Mouse (Mus musculus) lung, embryonic 16.5 days (tissue): Measurements from ENCODE around the gene Rnf227. TPM values are rescaled to one million over a fixed set of nuclear protein-coding genes. Genes with fewer than 3 reads are reported as not detected.

Experiments used
- ATAC-seq: fragments of 200-750 bp; cut with Nextera tagmentation; 2 replicates; pipeline ENCODE4 v1.8.0; 2017; ENCODE audit warnings: low read depth, mild to moderate bottlenecking, moderate library complexity
- H3K27ac ChIP-seq: fragments of 300-500 bp; sonication (generic); 2 replicates; pipeline ENCODE4 v1.5.1; 2014; ENCODE audit warnings: mild to moderate bottlenecking, control low read depth, low read length
- H3K27me3 ChIP-seq: fragments of 300-500 bp; sonication (generic); 2 replicates; pipeline ENCODE4 v1.6.1; 2014; ENCODE audit warnings: low read depth, low read length, mixed read lengths; ENCODE audit not compliant: control insufficient read depth, insufficient read depth
- H3K36me3 ChIP-seq: fragments of 300-500 bp; sonication (generic); 2 replicates; pipeline ENCODE4 v1.6.1; 2014; ENCODE audit warnings: low read length; ENCODE audit not compliant: control insufficient read depth, insufficient read depth
- H3K4me1 ChIP-seq: fragments of 300-500 bp; sonication (generic); replicated peaks from 2 replicates; pipeline ENCODE4 v1.6.1; 2014; ENCODE audit warnings: low read length, mixed read lengths; ENCODE audit not compliant: control insufficient read depth, insufficient read depth
- H3K4me2 ChIP-seq: fragments of 300-500 bp; sonication (generic); 2 replicates; pipeline ENCODE4 v1.6.1; 2014; ENCODE audit warnings: low read depth, low read length, control low read depth
- H3K4me3 ChIP-seq: fragments of 300-500 bp; sonication (generic); 2 replicates; pipeline ENCODE4 v1.5.1; 2014; ENCODE audit warnings: mild to moderate bottlenecking, low read length, control low read depth
- H3K9ac ChIP-seq: fragments of 300-500 bp; sonication (generic); 2 replicates; pipeline ENCODE4 v1.6.1; 2014; ENCODE audit warnings: low read length, control low read depth
- H3K9me3 ChIP-seq: fragments of 300-500 bp; sonication (generic); 2 replicates; pipeline ENCODE4 v1.6.1; 2016; ENCODE audit warnings: low read length; ENCODE audit not compliant: control insufficient read depth
- WGBS: fragments of 180-500 bp; shearing (Covaris S2); extraction: QIAGEN DNeasy Blood & Tissue Kit; methylation state at CpG from one replicate; pipeline ENCODE4 v1.1.7; 2014; 5-methylcytosine and 5-hydroxymethylcytosine counted together
- polyA plus RNA-seq: library from polyadenylated mRNA; unstranded; fragments of >200 nt; fragmentation: Nextera tagmentation; extraction: Ambion mirVana; gene quantifications from 2 replicates; pipeline ENCODE4 v1.2.1, GENCODE M21; 2015

Gene Rnf227
- polyA plus RNA-seq = 11.0 and 12.6 TPM in 2 replicates

DNA sequence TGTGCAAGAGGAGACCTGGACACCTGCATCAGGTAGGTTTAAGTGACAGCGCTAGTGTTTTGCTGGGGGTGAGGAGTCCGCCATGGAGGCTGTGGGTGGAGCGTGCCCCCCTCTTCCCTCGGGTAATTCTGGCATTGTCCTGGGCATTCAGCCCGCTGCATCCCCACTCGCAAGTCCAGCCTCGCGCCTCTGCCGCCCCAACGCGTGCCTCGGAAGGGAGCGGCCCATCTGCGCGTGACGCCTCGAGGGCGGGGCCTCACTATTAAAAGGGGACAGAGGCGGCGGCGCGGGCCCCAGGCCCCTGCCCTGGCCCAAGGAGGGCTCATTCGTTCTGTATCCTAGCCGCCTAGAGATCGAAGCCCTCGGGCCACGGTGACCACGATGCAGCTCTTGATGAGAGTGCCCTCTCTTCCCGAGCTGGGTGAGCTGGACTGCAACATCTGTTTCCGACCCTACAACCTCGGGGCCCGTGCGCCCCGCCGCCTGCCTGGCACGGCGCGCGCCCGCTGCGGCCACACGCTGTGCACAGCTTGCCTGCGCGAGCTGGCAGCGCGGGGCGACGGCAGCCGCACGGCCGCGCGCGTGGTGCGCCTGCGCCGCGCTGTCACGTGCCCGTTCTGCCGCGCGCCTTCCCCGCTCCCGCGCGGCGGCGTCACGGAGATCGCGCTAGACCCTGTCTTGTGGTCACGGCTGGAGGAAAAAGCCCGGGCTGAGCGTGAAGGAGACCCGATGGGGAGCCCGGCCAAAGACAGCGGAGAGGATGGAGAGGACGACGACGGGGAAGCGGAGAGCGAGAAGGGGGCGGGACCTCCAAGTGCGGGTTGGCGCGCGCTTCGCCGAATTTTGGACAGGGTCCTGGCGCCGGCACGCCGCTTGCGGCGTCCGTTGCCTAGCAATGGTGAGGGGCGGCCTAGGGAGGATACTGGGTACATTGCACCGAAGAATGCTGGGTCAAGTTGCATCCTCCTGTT lies at the start of gene Rnf227:
TSS of gene Rnf227 (plus strand) at position 301 of the 971 bp plus-strand sequence.
- H3K4me3 ChIP-seq = peak within 1 kb of the TSS; percentile 65
- peak; percentile 93 for ATAC-seq
- peaks cover 12% of the 10 kb centered on the region for H3K4me1 ChIP-seq
- H3K36me3 ChIP-seq = peaks cover 20% of the 10 kb centered on the region; the same call in 1 of the 2 replicates
- H3K4me2 ChIP-seq = peak within 1 kb of the TSS; percentile 96
- no peaks in the 10 kb centered on the region for H3K9me3 ChIP-seq
- H3K27ac ChIP-seq = peak within 1 kb of the TSS; percentile 52; the same call in 1 of the 2 replicates
- H3K9ac ChIP-seq = peak within 1 kb of the TSS; percentile 76
- WGBS = 1% methylated on average over 99 of the region's 99 CpGs
- no peaks in the 10 kb centered on the region for H3K27me3 ChIP-seq

DNA sequence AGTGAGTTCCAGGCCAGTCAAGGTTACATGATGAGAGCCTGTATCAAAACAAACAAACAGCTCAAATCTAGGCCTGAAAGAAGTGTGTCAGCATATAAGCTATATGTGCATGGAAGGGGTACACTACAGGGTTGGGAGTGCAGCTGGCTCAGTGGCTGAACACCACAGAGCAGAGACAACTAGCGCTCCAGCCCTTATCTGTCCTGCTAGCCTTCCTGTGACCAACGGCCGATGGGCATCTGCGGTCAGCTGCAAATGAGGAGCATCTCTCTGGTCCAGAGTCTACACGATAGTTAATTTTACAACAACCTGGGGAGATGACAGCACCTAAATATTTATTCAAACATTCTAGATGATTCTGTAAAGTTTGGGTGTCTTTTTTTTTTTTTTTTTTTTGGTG lies 49.1 kb upstream of the Rnf227 start:
- no peaks in the 10 kb centered on the region for H3K4me1 ChIP-seq
- no peak overlapping the region for H3K27ac ChIP-seq
- WGBS = 80% methylated on average over 5 of the region's 5 CpGs
- no peaks in the 10 kb centered on the region for H3K27me3 ChIP-seq
- no peak overlapping the region for H3K4me3 ChIP-seq
- no peak overlapping the region for H3K9ac ChIP-seq
- H3K4me2 ChIP-seq = no peak overlapping the region
- no peaks in the 10 kb centered on the region for H3K9me3 ChIP-seq
- no peak for ATAC-seq
- H3K36me3 ChIP-seq = no peaks in the 10 kb centered on the region

DNA sequence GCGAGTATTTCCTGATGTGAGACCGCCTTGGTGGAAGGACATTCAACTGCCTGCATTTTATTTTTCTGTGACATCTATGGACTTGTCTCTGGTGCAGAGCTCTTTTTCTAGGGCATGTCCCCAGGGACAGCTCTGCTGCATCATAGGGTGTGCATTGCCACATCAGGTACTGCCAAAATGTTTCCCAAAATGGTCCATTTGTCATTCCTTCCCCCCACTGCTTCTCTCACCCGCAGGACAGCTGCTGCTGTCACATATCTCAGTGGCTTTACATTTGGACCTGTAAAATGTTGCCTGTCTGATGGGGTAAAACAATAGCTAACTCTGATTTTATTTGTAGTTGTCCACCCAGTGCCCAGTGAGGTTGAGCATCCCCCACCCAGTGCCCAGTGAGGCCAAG lies 45.0 kb upstream of the Rnf227 start:
- H3K4me2 ChIP-seq = no peak overlapping the region
- no peak overlapping the region for H3K9ac ChIP-seq
- no peaks in the 10 kb centered on the region for H3K4me1 ChIP-seq
- H3K27ac ChIP-seq = no peak overlapping the region
- no peak overlapping the region for H3K4me3 ChIP-seq
- no peaks in the 10 kb centered on the region for H3K27me3 ChIP-seq
- 82% methylated on average over 3 of the region's 3 CpGs for WGBS
- no peaks in the 10 kb centered on the region for H3K9me3 ChIP-seq
- no peak for ATAC-seq
- H3K36me3 ChIP-seq = no peaks in the 10 kb centered on the region; the same call in 1 of the 2 replicates

DNA sequence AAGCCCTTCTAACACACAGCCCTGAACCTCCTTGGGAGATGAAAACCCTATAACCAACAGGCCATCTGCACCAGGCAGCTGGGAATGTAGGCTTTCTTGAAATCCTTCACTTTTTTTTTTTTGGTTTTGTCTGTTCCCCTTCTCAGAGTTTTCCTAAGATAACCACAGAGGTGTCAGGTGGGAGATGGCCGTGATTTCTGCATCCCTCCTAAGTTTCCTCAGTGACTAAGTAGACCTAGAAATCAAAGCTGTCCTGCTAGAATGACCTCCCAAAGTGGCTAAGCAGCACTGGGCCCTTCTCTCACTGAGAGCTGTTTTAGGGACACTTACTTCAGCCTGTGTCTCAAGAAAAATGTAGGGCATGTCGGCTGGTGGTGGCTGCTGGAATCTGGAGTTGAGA lies 42.5 kb upstream of the Rnf227 start:
- H3K27ac ChIP-seq = no peak overlapping the region
- H3K36me3 ChIP-seq = peaks cover 6% of the 10 kb centered on the region; the same call in 1 of the 2 replicates
- H3K9me3 ChIP-seq = no peaks in the 10 kb centered on the region
- H3K4me2 ChIP-seq = no peak overlapping the region
- no peaks in the 10 kb centered on the region for H3K27me3 ChIP-seq
- 72% methylated on average over 2 of the region's 2 CpGs for WGBS
- no peaks in the 10 kb centered on the region for H3K4me1 ChIP-seq
- ATAC-seq = no peak
- no peak overlapping the region for H3K9ac ChIP-seq
- no peak overlapping the region for H3K4me3 ChIP-seq

DNA sequence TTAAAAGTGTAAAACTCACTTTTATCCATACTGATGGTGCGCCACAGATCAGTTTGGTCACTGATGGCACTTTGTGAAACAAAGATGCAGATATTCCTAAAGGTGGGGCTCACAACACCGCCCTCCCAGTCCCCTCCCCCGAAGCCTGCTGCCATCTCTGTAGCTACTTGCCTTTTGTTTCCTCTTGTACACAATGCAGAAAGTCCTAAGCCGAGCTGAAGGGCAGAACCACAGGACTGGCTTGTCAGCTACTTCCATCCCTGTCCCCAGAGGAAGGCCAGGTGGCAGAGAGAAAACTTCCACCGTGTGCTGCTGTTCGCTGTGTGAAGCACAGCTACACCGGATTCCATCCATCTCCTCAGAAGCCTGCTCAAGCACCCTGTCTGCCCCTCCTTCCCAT lies 42.0 kb upstream of the Rnf227 start:
- H3K27ac ChIP-seq = no peak overlapping the region
- no peak for ATAC-seq
- H3K36me3 ChIP-seq = peaks cover 6% of the 10 kb centered on the region; the same call in 1 of the 2 replicates
- no peaks in the 10 kb centered on the region for H3K9me3 ChIP-seq
- no peaks in the 10 kb centered on the region for H3K27me3 ChIP-seq
- 70% methylated on average over 7 of the region's 7 CpGs for WGBS
- no peak overlapping the region for H3K4me3 ChIP-seq
- no peaks in the 10 kb centered on the region for H3K4me1 ChIP-seq
- H3K4me2 ChIP-seq = no peak overlapping the region
- H3K9ac ChIP-seq = no peak overlapping the region

DNA sequence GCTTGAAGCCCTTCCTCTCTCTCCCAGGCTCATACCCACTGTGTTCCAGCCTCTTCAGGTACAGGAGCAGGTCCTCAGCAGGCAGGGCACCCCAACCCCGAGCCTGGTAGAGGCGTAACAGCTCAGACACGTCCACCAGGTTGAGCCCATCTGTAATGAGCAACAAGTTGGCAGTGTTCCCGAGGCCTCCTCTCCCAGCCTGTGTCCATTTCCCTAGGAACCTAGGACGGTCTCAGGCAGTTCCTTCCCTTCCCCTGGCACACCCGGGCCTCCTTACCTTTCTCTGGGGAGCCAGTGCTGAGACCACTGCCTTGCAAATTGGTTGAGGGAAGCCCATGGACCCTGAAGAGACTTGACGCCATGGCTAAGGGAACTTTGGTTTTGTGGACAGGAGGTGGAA lies 37.4 kb upstream of the Rnf227 start:
- Histone ChIP-seq H3K36me3 (peaks cover 23% of the 10 kb centered on the region), H3K4me3 (no peak overlapping the region), H3K27me3 (no peaks in the 10 kb centered on the region), H3K9ac (no peak overlapping the region), H3K4me1 (no peaks in the 10 kb centered on the region), H3K4me2 (no peak overlapping the region), H3K27ac (no peak overlapping the region), H3K9me3 (no peaks in the 10 kb centered on the region)
- no peak for ATAC-seq
- WGBS = 75% methylated on average over 7 of the region's 7 CpGs

DNA sequence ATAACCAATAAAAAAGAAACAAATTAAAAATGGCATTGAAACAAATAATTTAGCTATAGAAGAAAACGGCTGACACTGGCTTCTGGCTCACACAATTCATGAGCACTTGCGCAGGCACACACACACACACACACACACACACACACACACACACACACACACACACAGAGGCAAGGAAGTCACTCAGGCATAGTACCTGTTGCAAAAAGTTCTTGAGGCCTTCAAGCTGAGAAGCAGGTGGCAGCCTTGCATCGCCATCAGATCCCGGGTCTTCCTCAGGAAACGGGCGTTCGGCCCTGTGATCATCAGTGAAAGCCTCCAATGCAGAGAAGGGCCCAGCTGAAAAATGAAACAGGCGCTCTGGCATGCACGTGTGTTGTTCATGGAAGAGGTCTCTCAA lies 35.0 kb upstream of the Rnf227 start:
- no peak for ATAC-seq
- Histone ChIP-seq H3K27ac (no peak overlapping the region), H3K9ac (no peak overlapping the region), H3K4me3 (no peak overlapping the region), H3K4me2 (no peak overlapping the region), H3K4me1 (no peaks in the 10 kb centered on the region), H3K27me3 (no peaks in the 10 kb centered on the region), H3K36me3 (peaks cover 33% of the 10 kb centered on the region), H3K9me3 (no peaks in the 10 kb centered on the region)
- WGBS = 93% methylated on average over 9 of the region's 9 CpGs

DNA sequence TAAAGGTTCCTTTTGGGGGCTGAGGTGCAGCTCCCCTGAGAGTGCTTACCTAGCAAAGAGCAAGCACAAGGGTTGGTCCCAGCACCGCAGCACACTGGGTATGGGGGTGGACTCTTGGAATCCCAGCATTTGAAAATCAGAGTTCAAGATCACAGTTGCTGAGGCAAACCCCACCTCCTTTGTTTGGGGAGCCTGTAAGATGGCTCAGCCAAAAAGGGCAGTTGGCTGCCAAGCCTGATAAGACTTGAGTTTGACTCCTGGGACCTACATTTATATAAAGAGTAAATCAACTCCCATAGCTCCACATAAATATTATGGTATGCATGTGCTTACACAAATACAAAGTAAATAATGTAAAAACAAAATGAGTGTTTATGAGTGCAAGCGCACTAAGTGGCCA lies 34.2 kb upstream of the Rnf227 start:
- ATAC-seq = no peak
- Histone ChIP-seq H3K36me3 (peaks cover 39% of the 10 kb centered on the region), H3K9ac (no peak overlapping the region), H3K4me1 (no peaks in the 10 kb centered on the region), H3K27ac (no peak overlapping the region), H3K9me3 (no peaks in the 10 kb centered on the region), H3K4me2 (no peak overlapping the region), H3K27me3 (no peaks in the 10 kb centered on the region), H3K4me3 (no peak overlapping the region)
- WGBS = 83% methylated on average over 2 of the region's 2 CpGs

DNA sequence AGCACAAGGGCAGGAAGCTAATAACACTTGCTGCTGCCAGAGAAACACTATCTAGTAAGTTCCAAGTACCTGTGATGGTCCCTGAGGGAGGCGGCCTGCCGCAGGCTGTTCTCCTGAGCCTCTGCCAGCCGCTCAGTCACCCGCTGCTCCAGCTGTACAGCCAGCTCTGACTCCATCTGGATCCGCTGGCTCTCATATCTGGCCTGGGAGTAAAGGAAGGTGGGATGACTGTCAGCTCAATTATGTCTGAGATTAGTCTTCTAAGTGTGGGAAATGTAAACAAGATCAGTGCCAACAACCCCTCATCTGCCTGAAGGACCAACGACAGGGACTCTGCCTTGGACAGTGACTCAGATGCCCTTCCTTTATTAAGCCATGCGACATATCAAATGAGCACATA lies 29.0 kb upstream of the Rnf227 start:
- WGBS = 76% methylated on average over 7 of the region's 7 CpGs
- Histone ChIP-seq H3K4me2 (no peak overlapping the region), H3K4me3 (no peak overlapping the region), H3K9ac (no peak overlapping the region), H3K9me3 (no peaks in the 10 kb centered on the region), H3K27me3 (no peaks in the 10 kb centered on the region), H3K36me3 (peaks cover 30% of the 10 kb centered on the region), H3K27ac (no peak overlapping the region), H3K4me1 (no peaks in the 10 kb centered on the region)
- ATAC-seq = no peak
